Mouse (Mus musculus): ENCODE results near the gene Tspan31. TPM values are rescaled to one million over a fixed set of nuclear protein-coding genes. Genes with fewer than 3 reads are reported as not detected.

The Tspan31 gene
- total and polyA plus RNA-seq, 3 experiments: 57.2 to 63.1 TPM; not detected in 1

DNA sequence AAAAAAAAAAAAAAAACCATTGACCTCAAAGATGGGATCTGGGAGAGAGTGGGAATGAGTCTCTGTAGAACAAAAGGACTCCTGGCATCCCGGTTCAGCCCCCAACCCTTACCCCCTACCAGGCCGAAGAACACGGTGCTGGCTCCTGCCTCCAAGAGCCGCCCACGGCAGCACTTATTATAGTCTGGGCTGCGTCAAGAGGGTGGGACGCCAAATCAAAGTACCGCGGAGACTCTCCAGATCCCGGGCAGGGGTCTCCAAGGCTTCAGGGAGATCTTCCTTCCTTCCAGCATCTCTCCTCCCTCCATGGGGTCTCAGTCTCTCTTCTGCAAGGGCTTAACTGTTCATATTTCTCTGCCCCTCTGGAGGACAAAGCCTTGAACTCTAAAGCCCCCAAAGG lies 7.5 kb upstream of the Tspan31 start:
- DNase-seq (ENCODE audit: low read depth, low spot score): no peak
- TF ChIP-seq ZNF384 (IDR thresholded peaks at IDR 0.05; ENCODE audit: low read depth, low read length): no peak
- TF ChIP-seq TBP (IDR thresholded peaks at IDR 0.05; ENCODE audit: low read depth, low read length): no peak
- Histone ChIP-seq H3K4me3 (ENCODE audit: control insufficient read depth in 1 of 2, insufficient read depth in 1 of 2, low read depth in 2 of 2, low read length in 2 of 2) (no peak overlapping the region), H3K4me1 (ENCODE audit: control insufficient read depth in 1 of 2, insufficient read depth in 2 of 2, low read length in 2 of 2) (no peaks in the 10 kb centered on the region), H3K9me3 (replicated peaks; ENCODE audit: insufficient read depth, low read length) (no peaks in the 10 kb centered on the region), H3K36me3 (ENCODE audit: control insufficient read depth in 1 of 2, insufficient read depth in 2 of 2, low read length in 2 of 2) (no peaks in the 10 kb centered on the region), H3K79me2 (ENCODE audit: control insufficient read depth, insufficient read depth, low read length, poor library complexity) (no peaks in the 10 kb centered on the region), H3K27me3 (ENCODE audit: control insufficient read depth in 1 of 2, insufficient read depth in 2 of 2, low read length in 2 of 2) (no peaks in the 10 kb centered on the region), H3K9ac (ENCODE audit: control insufficient read depth, low read depth, low read length, poor library complexity, severe bottlenecking) (no peak overlapping the region), H3K27ac (ENCODE audit: control insufficient read depth, low read depth, low read length) (no peak overlapping the region)

DNA sequence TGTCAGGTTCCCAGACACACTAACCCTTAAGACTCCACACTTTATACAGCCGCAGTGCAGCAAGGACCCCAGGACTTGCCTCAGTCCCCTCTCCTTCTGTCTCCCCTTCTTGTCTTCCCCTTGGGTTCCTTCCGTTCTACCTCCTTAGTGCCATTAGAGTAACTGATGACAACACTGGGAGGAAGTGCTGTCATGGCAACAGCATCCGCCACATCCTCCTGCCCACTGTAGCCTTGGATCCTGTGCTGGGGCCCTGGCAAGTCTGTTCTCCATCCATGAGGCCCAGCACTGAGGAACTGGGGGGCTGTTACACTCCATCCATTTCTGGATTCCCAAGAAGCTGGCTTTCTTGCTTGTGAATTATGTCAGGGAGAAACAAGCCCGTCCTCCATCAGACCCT lies 6.0 kb upstream of the Tspan31 start:
- Histone ChIP-seq H3K4me3 (ENCODE audit: control insufficient read depth in 1 of 2, insufficient read depth in 1 of 2, low read depth in 2 of 2, low read length in 2 of 2) (no peak overlapping the region), H3K4me1 (ENCODE audit: control insufficient read depth in 1 of 2, insufficient read depth in 2 of 2, low read length in 2 of 2) (no peaks in the 10 kb centered on the region), H3K36me3 (ENCODE audit: control insufficient read depth in 1 of 2, insufficient read depth in 2 of 2, low read length in 2 of 2) (no peaks in the 10 kb centered on the region), H3K9ac (ENCODE audit: control insufficient read depth, low read depth, low read length, poor library complexity, severe bottlenecking) (no peak overlapping the region), H3K79me2 (ENCODE audit: control insufficient read depth, insufficient read depth, low read length, poor library complexity) (no peaks in the 10 kb centered on the region), H3K27ac (ENCODE audit: control insufficient read depth, low read depth, low read length) (no peak overlapping the region), H3K27me3 (ENCODE audit: control insufficient read depth in 1 of 2, insufficient read depth in 2 of 2, low read length in 2 of 2) (no peaks in the 10 kb centered on the region), H3K9me3 (replicated peaks; ENCODE audit: insufficient read depth, low read length) (no peaks in the 10 kb centered on the region)
- no peak for DNase-seq (ENCODE audit: low read depth, low spot score)
- TF ChIP-seq TAL1 (IDR thresholded peaks at IDR 0.05; ENCODE audit: low read length) (no peak), E2F4 (IDR thresholded peaks at IDR 0.05; ENCODE audit: borderline replicate concordance, low read depth, low read length) (no peak), ZNF384 (IDR thresholded peaks at IDR 0.05; ENCODE audit: low read depth, low read length) (no peak), RAD21 (IDR thresholded peaks at IDR 0.05; ENCODE audit: low read depth, low read length) (no peak), ZKSCAN1 (IDR thresholded peaks at IDR 0.05; ENCODE audit: low read depth, low read length) (no peak), MAX (IDR thresholded peaks at IDR 0.05; ENCODE audit: low read length) (no peak), KAT2A (conservative IDR thresholded peaks at IDR 0.05; ENCODE audit: low read depth, low read length) (no peak), ELF1 (IDR thresholded peaks at IDR 0.05; ENCODE audit: low read depth, low read length) (no peak)

DNA sequence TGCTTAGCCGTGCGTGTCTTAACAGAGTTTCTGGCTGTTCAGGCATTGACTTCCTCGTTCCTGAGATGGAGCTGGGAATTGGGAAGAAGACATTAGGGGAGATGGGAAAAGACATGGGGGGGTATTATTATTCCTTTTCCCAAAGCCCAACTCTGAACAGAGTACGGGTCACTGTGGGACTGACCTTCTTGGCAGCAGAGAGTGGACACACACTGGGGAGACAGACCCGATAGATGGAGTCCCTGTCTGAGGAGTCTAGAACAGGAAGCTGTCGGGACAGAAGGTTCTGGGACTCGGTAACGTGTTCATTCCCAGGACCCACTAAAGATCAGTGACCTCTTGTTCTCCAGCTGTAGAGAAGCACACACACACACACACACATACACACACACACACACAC lies 5.6 kb upstream of the Tspan31 start:
- Histone ChIP-seq H3K9ac (ENCODE audit: control insufficient read depth, low read depth, low read length, poor library complexity, severe bottlenecking) (no peak overlapping the region), H3K4me3 (ENCODE audit: control insufficient read depth in 1 of 2, insufficient read depth in 1 of 2, low read depth in 2 of 2, low read length in 2 of 2) (no peak overlapping the region), H3K27ac (ENCODE audit: control insufficient read depth, low read depth, low read length) (no peak overlapping the region), H3K36me3 (ENCODE audit: control insufficient read depth in 1 of 2, insufficient read depth in 2 of 2, low read length in 2 of 2) (no peaks in the 10 kb centered on the region), H3K4me1 (ENCODE audit: control insufficient read depth in 1 of 2, insufficient read depth in 2 of 2, low read length in 2 of 2) (no peaks in the 10 kb centered on the region), H3K27me3 (ENCODE audit: control insufficient read depth in 1 of 2, insufficient read depth in 2 of 2, low read length in 2 of 2) (no peaks in the 10 kb centered on the region), H3K79me2 (ENCODE audit: control insufficient read depth, insufficient read depth, low read length, poor library complexity) (peaks cover 2% of the 10 kb centered on the region; the same call in 1 of the 2 replicates), H3K9me3 (replicated peaks; ENCODE audit: insufficient read depth, low read length) (no peaks in the 10 kb centered on the region)
- DNase-seq (ENCODE audit: low read depth, low spot score): no peak
- TF ChIP-seq GABPA (IDR thresholded peaks at IDR 0.05; ENCODE audit: low read depth, low read length) (no peak), TBP (IDR thresholded peaks at IDR 0.05; ENCODE audit: low read depth, low read length) (no peak), NELFE (IDR thresholded peaks at IDR 0.05; ENCODE audit: low read depth, low read length) (no peak), BHLHE40 (IDR thresholded peaks at IDR 0.05; ENCODE audit: borderline replicate concordance, low read depth, low read length) (no peak), NRF1 (IDR thresholded peaks at IDR 0.05; ENCODE audit: insufficient read depth, low read depth, low read length, poor library complexity, severe bottlenecking) (no peak), ELF1 (IDR thresholded peaks at IDR 0.05; ENCODE audit: low read depth, low read length) (no peak), MYB (IDR thresholded peaks at IDR 0.05; ENCODE audit: low read depth, low read length) (no peak), POLR2A (IDR thresholded peaks at IDR 0.05; ENCODE audit: control insufficient read depth in 1 of 2, insufficient read depth in 1 of 2, low read depth in 1 of 2, low read length in 2 of 2, poor library complexity in 1 of 2) (no peak), MYC (IDR thresholded peaks at IDR 0.05; ENCODE audit: low read depth, low read length) (no peak), USF1 (IDR thresholded peaks at IDR 0.05; ENCODE audit: low read depth, low read length) (no peak), CHD2 (IDR thresholded peaks at IDR 0.05; ENCODE audit: low read length) (no peak), POLR2AphosphoS2 (IDR thresholded peaks at IDR 0.05; ENCODE audit: low read length) (no peak), JUND (IDR thresholded peaks at IDR 0.05; ENCODE audit: low read depth, low read length) (no peak), MAZ (IDR thresholded peaks at IDR 0.05; ENCODE audit: low read depth, low read length) (no peak), POLR2AphosphoS5 (IDR thresholded peaks at IDR 0.05; ENCODE audit: borderline replicate concordance, low read depth, low read length) (no peak), TAL1 (IDR thresholded peaks at IDR 0.05; ENCODE audit: low read length) (no peak), UBTF (IDR thresholded peaks at IDR 0.05; ENCODE audit: borderline replicate concordance, insufficient read depth, low read depth, low read length) (no peak)
